Mouse (Mus musculus) embryonic stem cell, embryonic (primary cell): Measurements from ENCODE around the gene Fgfr2.
"Not testable (repeated sequence)": the region's sequence is repeated elsewhere in the genome, so short reads cannot be mapped to it uniquely, and the experiment has no call there.

ENCODE experiments used
- CTCF ChIA-PET, 4 experiments: fragments of 300-600 bp in 2 of 4; fragments of 350-600 bp in 2 of 4; sonication (Branson Sonifier 250); formaldehyde crosslinking; loops; one replicate each; lab custom pipeline; 2022; ENCODE audit warnings: inconsistent platforms in 2 of 4; lab: Charles Lee
- POLR2A ChIA-PET, 4 experiments: fragments of 300-600 bp in 2 of 4; fragments of 350-600 bp in 2 of 4; sonication (Branson Sonifier 250); formaldehyde crosslinking; loops; one replicate each; lab custom pipeline; 2022; ENCODE audit warnings: antibody characterized with exemption in 4 of 4, inconsistent platforms in 1 of 4; lab: Charles Lee

Fgfr2 gene

GRCm38 (mm10) chr7:130174525-130174924 is 2948.6 kb downstream of the Fgfr2 start:
- ChIA-PET CTCF (no interaction called here), POLR2A (interaction anchor here in 1 of 4 experiments (0.8 kb wide), 1 partner anchor 18 kb away, joined by 3 read pairs; no protein-coding TSS in a partner anchor)

DNA sequence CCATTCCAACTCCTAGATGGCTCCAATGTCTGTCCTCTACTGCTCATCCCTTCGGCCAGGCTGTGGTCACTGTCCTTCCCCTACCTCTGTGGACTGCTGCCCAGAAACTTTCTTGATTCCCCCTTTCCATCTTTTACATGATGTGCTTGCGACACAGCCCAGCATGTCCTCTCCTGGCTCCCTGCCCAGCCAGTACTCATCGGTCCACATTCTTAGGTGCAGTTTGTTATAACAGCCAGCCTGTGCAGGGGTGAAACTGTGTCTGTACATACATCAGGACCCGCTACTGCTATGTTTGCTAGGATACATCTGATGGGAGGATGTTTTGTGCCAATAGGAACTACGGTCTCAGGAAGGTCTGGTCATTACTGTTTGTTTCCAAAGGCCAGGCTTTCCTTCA is 2949.2 kb downstream of the Fgfr2 start:
- CTCF ChIA-PET: interaction anchor here in 1 of 4 experiments (0.6 kb wide), 1 partner anchor 8 kb away, joined by 3 read pairs; no protein-coding TSS in a partner anchor
- POLR2A ChIA-PET: no interaction called here

DNA sequence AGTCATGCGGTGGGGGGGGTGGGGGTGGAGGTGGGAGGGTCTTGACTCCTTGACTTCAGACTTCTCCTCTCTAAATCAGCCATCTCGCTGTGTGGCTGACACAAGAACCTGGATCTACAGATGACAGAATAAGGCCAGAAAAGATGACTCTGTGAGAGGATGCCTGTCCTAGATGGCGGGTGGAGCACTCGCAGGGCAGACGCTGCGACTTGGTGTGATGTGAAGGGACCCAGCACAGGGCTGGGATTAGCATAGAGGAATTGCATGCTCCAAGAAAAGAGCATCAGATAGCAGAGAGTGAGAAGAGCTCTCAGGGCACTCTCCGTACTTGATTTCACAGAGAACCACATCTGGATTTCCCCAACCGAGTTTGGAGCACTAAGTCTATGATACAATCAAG is 2953.0 kb downstream of the Fgfr2 start:
- CTCF ChIA-PET: interaction anchor here in 1 of 4 experiments (1.2 kb wide), 1 partner anchor 9 kb away, joined by 4 read pairs; no protein-coding TSS in a partner anchor
- POLR2A ChIA-PET: no interaction called here

- ChIA-PET POLR2A (interaction anchor here in 1 of 4 experiments (0.7 kb wide), 1 partner anchor 374 kb away, joined by 5 read pairs; no protein-coding TSS in a partner anchor), CTCF (interaction anchor here in 1 of 4 experiments (0.6 to 0.7 kb wide), 2 partner anchors 90 to 1389 kb away, joined by 3 read pairs; no protein-coding TSS in a partner anchor)
Measured at GRCm38 (mm10) chr7:130168296-130168695, 2954.9 kb downstream of the Fgfr2 start.

- POLR2A ChIA-PET: interaction anchor here in 2 of 4 experiments (0.6 kb wide), 2 partner anchors 721 to 1809 kb away, joined by 3 read pairs; no protein-coding TSS in a partner anchor
- CTCF ChIA-PET: no interaction called here
Measured at GRCm38 (mm10) chr7:130167261-130167660, 2955.9 kb downstream of the Fgfr2 start.

GRCm38 (mm10) chr7:130166190-130166589 is 2957.0 kb downstream of the Fgfr2 start:
- POLR2A ChIA-PET: no interaction called here
- CTCF ChIA-PET: no interaction called here

- CTCF ChIA-PET: interaction anchor here in 1 of 4 experiments (0.7 kb wide), 1 partner anchor 203 kb away, joined by 3 read pairs; no protein-coding TSS in a partner anchor
- POLR2A ChIA-PET: no interaction called here
Measured at GRCm38 (mm10) chr7:130165408-130165807, 2957.7 kb downstream of the Fgfr2 start.

DNA sequence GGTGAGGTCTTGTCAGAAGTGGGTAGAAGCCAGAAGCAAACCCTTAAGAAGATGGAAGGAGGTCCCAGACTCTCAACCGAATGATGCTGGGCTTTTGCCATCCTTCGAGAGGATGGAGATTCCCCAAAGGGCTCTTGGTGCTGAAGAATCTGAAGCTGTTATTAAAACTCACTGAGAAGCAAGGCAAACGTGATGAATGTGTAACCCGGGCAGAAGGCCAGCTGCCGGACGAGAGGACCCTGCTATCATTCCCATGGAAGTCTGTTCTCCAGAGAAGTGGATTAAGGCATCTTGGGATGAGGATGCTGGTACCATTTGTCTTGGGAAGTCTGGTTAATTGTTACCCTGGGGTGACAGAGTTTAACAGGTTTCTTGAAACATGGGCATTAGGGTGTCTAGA is 2960.4 kb downstream of the Fgfr2 start:
- POLR2A ChIA-PET: no interaction called here

GRCm38 (mm10) chr7:130161581-130161980 is 2961.6 kb downstream of the Fgfr2 start:
- ChIA-PET CTCF (interaction anchor here in 1 of 4 experiments (0.7 kb wide), 1 partner anchor 593 kb away, joined by 11 read pairs; no protein-coding TSS in a partner anchor), POLR2A (interaction anchor here in 2 of 4 experiments (0.5 to 0.6 kb wide), 3 partner anchors 11 to 510 kb away, joined by 3 to 4 read pairs (median 4); no protein-coding TSS in a partner anchor)

More for the DNA sequence above, 2960.4 kb downstream of the Fgfr2 start:
- CTCF ChIA-PET: no interaction called here

GRCm38 (mm10) chr7:130158845-130159244 is 2964.3 kb downstream of the Fgfr2 start:
- ChIA-PET POLR2A (no interaction called here), CTCF (no interaction called here)

DNA sequence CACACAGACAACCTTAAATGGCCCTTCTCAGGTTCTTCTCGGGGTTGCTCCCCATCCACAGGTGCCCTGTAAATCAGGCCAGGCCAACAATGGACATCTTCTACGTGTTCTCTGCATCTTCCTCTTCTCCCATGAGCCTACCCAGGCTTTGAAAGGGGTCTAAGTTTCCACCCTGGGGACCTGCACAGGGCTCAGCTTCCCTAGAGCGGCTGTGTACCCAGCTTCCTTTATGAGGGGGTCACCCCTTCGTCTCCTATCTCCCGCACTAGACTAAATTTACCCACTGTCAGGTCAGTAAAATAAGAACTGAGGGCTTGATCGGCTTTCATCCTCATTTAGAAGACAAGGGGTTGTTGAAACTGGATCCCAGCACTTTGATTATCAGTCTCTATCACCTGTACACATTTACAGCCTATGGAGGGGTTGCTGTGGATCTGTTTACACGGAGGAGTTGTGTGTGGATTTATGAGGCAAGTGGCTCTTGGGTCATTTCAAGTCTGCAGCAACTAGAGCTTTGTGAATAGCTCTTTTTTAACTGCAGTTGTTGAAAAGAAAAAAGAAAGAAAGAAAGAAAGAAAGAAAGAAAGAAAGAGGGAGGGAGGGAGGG is 2969.7 kb downstream of the Fgfr2 start:
- ChIA-PET POLR2A (no interaction called here), CTCF (no interaction called here)

GRCm38 (mm10) chr7:130148906-130149305 is 2974.2 kb downstream of the Fgfr2 start:
- ChIA-PET CTCF (interaction anchor here in 1 of 4 experiments (0.6 kb wide), 1 partner anchor 9 kb away, joined by 3 read pairs; no protein-coding TSS in a partner anchor), POLR2A (no interaction called here)

DNA sequence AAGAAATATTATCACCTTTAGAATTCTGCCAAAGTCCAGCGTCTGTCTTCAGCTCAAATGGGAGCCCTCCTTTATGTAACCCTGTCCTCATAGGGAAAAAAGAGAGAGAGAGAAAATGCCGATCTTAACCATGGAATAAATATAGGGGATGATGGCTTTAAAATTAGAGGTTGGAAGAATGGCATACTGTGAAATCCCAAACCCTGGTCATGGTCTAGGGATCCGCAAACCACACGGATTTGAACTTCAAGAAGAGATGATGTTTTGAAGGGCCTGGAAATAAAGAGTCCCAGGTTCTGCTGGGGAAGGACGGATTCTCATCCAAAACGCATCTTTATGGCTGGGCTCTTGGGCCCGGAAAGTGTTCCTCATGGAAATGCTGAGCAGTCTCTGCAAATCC is 2975.9 kb downstream of the Fgfr2 start:
- ChIA-PET POLR2A (no interaction called here), CTCF (no interaction called here)

GRCm38 (mm10) chr7:130145211-130145610 is 2977.9 kb downstream of the Fgfr2 start:
- ChIA-PET POLR2A (no interaction called here), CTCF (no interaction called here)

DNA sequence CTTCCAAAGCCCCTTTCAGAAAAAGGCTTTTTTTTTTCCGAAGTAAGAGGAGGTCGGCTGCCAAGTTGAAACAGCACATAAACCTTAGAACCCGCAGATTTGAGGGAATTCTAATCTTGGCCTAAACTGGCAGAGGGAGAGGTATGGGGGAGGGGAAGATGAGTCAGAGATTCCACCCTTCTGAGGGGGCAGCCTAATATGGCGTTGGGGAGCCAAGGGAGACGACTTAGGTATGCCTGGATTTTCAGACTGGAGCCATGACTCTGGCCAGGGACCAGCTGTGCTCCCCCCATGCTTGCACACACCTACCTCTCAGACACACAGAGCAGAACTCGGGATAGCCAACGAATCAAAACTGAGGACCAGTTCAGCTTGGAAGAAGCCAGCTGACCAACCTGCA is 2979.8 kb downstream of the Fgfr2 start:
- POLR2A ChIA-PET: no interaction called here
- CTCF ChIA-PET: no interaction called here

- ChIA-PET POLR2A (no interaction called here), CTCF (no interaction called here)
Measured at GRCm38 (mm10) chr7:130141088-130141873, 2981.9 kb downstream of the Fgfr2 start.

DNA sequence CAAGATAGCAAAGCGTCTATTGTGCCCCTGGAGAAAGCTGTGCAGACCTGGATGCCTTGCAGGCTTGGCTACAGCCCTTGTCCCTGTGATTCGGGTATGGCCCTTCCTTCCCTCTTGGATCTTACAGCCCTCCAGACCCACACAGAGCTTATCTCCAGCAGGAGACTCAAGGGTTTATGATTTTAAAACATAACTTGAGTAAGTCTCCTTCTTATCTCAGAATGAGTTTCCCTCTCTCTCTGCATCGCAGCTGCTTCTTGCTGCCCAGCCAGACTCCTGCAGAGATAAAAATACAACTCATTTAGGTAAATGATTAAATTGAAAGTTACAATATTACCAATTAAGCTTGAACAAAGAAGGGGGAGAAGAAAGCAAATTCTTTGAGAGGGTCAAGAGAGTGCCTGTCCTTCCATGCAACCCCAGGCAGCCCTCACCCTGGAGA is 2988.2 kb downstream of the Fgfr2 start:
- ChIA-PET CTCF (no interaction called here), POLR2A (no interaction called here)

DNA sequence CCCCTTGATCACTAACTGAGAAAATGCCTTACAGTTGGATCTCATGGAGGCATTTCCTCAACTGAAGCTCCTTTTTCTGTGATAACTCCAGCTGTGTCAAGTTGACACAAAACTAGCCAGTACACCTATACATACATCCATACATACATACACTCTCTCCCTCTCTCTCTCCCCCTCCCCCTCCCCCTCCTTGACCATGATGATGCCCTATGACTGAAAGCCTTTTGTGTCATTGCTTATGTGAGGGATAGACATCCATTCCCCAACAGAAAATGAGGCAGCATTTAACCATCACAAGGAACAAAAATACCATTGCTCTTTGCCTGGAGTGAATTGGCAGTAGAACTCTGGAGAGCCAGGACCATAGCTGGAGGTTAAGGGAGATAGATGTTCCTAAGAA is 2988.7 kb downstream of the Fgfr2 start:
- POLR2A ChIA-PET, CTCF ChIA-PET: not testable (repeated sequence)

- ChIA-PET POLR2A (interaction anchor here in 1 of 4 experiments (0.7 kb wide), 1 partner anchor 10 kb away, joined by 5 read pairs; no protein-coding TSS in a partner anchor), CTCF (no interaction called here)
Measured at GRCm38 (mm10) chr7:130130226-130130625, 2992.9 kb downstream of the Fgfr2 start.
